Mouse (Mus musculus) midbrain, embryonic 11.5 days (tissue): ENCODE measurements around the gene Tesc. TPM values are rescaled to one million over a fixed set of nuclear protein-coding genes. Genes with fewer than 3 reads are reported as not detected.
A peak's percentile ranks its signal among the peaks of the same experiment; 100 is the strongest.

Experiments used
- ATAC-seq: fragments of 200-750 bp; cut with Nextera tagmentation; 2 replicates; pipeline ENCODE4 v1.8.0; 2017; ENCODE audit warnings: moderate TSS enrichment, moderate library complexity; ENCODE audit not compliant: low FRiP score
- DNase-seq: peaks from one replicate; pipeline ENCODE4 v3.0.0; 2015; ENCODE audit warnings: low spot score; ENCODE audit errors: missing footprints
- H3K27ac ChIP-seq: fragments of 300-500 bp; sonication (generic); 2 replicates; pipeline ENCODE4 v1.5.1; 2014; ENCODE audit warnings: low read depth, low read length
- H3K27me3 ChIP-seq: fragments of 300-500 bp; sonication (generic); 2 replicates; pipeline ENCODE4 v1.6.1; 2014; ENCODE audit warnings: mild to moderate bottlenecking, low read length, moderate library complexity, mixed read lengths; ENCODE audit not compliant: control insufficient read depth, insufficient read depth
- H3K36me3 ChIP-seq: fragments of 300-500 bp; sonication (generic); 2 replicates; pipeline ENCODE4 v1.6.1; 2014; ENCODE audit warnings: mild to moderate bottlenecking, low read length, moderate library complexity, mixed read lengths; ENCODE audit not compliant: control insufficient read depth, insufficient read depth
- H3K4me1 ChIP-seq: fragments of 300-500 bp; sonication (generic); 2 replicates; pipeline ENCODE4 v1.6.1; 2014; ENCODE audit warnings: low read length; ENCODE audit not compliant: control insufficient read depth, insufficient read depth
- H3K4me2 ChIP-seq: fragments of 300-500 bp; sonication (generic); 2 replicates; pipeline ENCODE4 v1.6.1; 2014; ENCODE audit warnings: mild to moderate bottlenecking, moderate library complexity
- H3K4me3 ChIP-seq: fragments of 300-500 bp; sonication (generic); 2 replicates; pipeline ENCODE4 v1.5.1; 2014; ENCODE audit warnings: low read depth, low read length
- H3K9ac ChIP-seq: fragments of 300-500 bp; sonication (generic); 2 replicates; pipeline ENCODE4 v1.6.1; 2014; ENCODE audit warnings: low read length
- H3K9me3 ChIP-seq: fragments of 300-500 bp; sonication (generic); 2 replicates; pipeline ENCODE4 v1.6.1; 2016; ENCODE audit warnings: low read length; ENCODE audit not compliant: control insufficient read depth
- WGBS: fragments of 180-500 bp; shearing (Covaris S2); extraction: QIAGEN DNeasy Blood & Tissue Kit; methylation state at CpG from one replicate; pipeline ENCODE4 v1.1.7; 2014; 5-methylcytosine and 5-hydroxymethylcytosine counted together
- polyA plus RNA-seq: library from polyadenylated mRNA; unstranded; fragments of >200 nt; fragmentation: Nextera tagmentation; extraction: Ambion mirVana; gene quantifications from 2 replicates; pipeline ENCODE4 v1.2.1, GENCODE M21; 2014

Tesc gene
- polyA plus RNA-seq, 1 experiment from 2014 or later: 1.2 TPM

DNA sequence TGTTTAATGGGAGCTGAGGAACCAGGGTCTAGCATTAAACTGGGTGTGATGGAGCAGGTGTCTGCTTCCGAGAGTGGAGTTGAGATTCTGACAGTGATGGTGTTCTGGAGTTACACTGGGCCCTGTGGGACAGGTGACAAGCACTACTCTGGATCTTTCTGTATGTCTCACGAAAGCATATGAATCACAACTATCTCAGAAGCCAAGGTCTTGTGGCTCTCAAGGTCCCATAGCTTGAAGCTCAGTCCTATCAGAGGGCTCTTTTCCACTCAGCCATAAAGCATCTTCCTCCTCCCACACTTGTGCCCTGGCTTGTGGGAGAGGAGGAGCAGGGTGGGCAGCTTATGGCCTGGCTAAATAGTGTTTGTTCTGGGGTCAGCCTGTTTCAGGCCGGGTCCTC is 36.6 kb upstream of the Tesc start:
- Histone ChIP-seq H3K4me2 (no peak overlapping the region), H3K27me3 (no peaks in the 10 kb centered on the region), H3K9me3 (no peaks in the 10 kb centered on the region), H3K4me1 (no peaks in the 10 kb centered on the region), H3K36me3 (peaks cover 56% of the 10 kb centered on the region), H3K9ac (no peak overlapping the region), H3K27ac (no peak overlapping the region), H3K4me3 (no peak overlapping the region)
- WGBS: 84% methylated on average over 3 of the region's 3 CpGs
- DNase-seq: no peak
- ATAC-seq: no peak

DNA sequence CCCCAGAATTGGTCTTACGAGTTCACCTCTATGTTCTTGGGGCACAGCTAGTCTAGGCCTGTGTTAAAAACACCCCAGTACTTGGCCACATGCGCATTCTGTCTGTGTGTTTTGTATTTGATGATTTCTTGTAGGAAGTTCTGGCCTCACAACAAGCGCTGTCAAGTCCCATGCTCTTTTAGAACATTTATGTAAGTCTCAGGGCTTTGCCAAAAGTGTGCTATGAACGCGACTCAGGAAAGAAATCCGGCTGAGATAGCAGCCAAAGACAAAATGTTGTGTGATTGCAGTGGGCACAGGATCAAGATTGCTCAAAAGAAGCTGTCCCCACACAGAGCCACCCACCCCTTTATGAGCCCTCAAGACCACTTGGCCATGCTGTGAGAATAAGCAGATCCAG is 34.0 kb upstream of the Tesc start:
- DNase-seq (no peak), ATAC-seq (no peak)
- H3K27me3 ChIP-seq: no peaks in the 10 kb centered on the region
- no peak overlapping the region for H3K9ac ChIP-seq
- 95% methylated on average over 6 of the region's 6 CpGs for WGBS
- H3K27ac ChIP-seq: no peak overlapping the region
- H3K4me2 ChIP-seq: no peak overlapping the region
- H3K9me3 ChIP-seq: no peaks in the 10 kb centered on the region
- no peaks in the 10 kb centered on the region for H3K4me1 ChIP-seq
- H3K4me3 ChIP-seq: no peak overlapping the region
- peaks cover 66% of the 10 kb centered on the region for H3K36me3 ChIP-seq

- H3K4me3 ChIP-seq: no peak overlapping the region
- DNase-seq (no peak), ATAC-seq (no peak)
- H3K36me3 ChIP-seq: peaks cover 62% of the 10 kb centered on the region
- 96% methylated on average over 8 of the region's 8 CpGs for WGBS
- H3K9ac ChIP-seq: no peak overlapping the region
- H3K4me2 ChIP-seq: no peak overlapping the region
- no peaks in the 10 kb centered on the region for H3K27me3 ChIP-seq
- no peaks in the 10 kb centered on the region for H3K4me1 ChIP-seq
- H3K9me3 ChIP-seq: no peaks in the 10 kb centered on the region
- no peak overlapping the region for H3K27ac ChIP-seq
These were observed 32.1 kb upstream of the Tesc start for GRCm38 (mm10) chr5:117995372-117995901.

GRCm38 (mm10) chr5:117995911-117996310 is 31.6 kb upstream of the Tesc start:
- Histone ChIP-seq H3K4me1 (no peaks in the 10 kb centered on the region), H3K4me2 (no peak overlapping the region), H3K36me3 (peaks cover 61% of the 10 kb centered on the region), H3K27ac (no peak overlapping the region), H3K4me3 (no peak overlapping the region), H3K9ac (no peak overlapping the region), H3K27me3 (no peaks in the 10 kb centered on the region), H3K9me3 (no peaks in the 10 kb centered on the region)
- ATAC-seq (no peak), DNase-seq (no peak)
- 86% methylated on average over 6 of the region's 6 CpGs for WGBS

DNA sequence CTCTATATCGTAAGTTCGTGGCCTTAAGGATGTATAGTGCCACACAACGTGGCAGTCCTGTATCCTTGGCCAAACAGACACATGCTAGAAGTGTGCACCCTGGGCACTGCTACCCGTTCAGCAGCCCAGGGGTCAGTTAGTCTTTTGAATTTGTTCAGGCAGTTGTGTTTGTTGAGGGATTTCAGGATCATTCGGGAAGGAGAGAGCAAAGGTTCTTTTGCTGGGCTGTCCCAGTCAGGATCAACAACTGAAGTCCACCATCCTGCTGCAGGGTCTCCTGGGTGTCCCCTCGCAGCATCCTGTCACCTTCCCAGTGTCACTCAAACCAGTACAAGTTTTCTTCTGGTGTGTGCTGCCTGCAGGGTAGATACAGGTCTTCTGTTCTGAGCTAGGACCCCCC is 31.0 kb upstream of the Tesc start:
- no peak for ATAC-seq

GRCm38 (mm10) chr5:117997434-117997970 is 30.0 kb upstream of the Tesc start:
- Histone ChIP-seq H3K36me3 (peaks cover 56% of the 10 kb centered on the region), H3K9me3 (no peaks in the 10 kb centered on the region), H3K4me3 (no peak overlapping the region), H3K4me1 (no peaks in the 10 kb centered on the region), H3K27me3 (no peaks in the 10 kb centered on the region), H3K9ac (no peak overlapping the region), H3K27ac (no peak overlapping the region), H3K4me2 (no peak overlapping the region)
- no peak for DNase-seq
- ATAC-seq: no peak
- 46% methylated on average over 10 of the region's 10 CpGs for WGBS

More for the DNA sequence above, 31.0 kb upstream of the Tesc start:
- 83% methylated on average over 6 of the region's 6 CpGs for WGBS
- Histone ChIP-seq H3K4me3 (no peak overlapping the region), H3K9me3 (no peaks in the 10 kb centered on the region), H3K4me2 (no peak overlapping the region), H3K27ac (no peak overlapping the region), H3K27me3 (no peaks in the 10 kb centered on the region), H3K9ac (no peak overlapping the region), H3K36me3 (peaks cover 60% of the 10 kb centered on the region), H3K4me1 (no peaks in the 10 kb centered on the region)
- DNase-seq: no peak

- DNase-seq: no peak
- no peak overlapping the region for H3K4me3 ChIP-seq
These were observed 28.5 kb upstream of the Tesc start for GRCm38 (mm10) chr5:117999061-117999460.

GRCm38 (mm10) chr5:117999584-117999983 is 28.0 kb upstream of the Tesc start:
- H3K36me3 ChIP-seq: peaks cover 56% of the 10 kb centered on the region

More at GRCm38 (mm10) chr5:117999061-117999460, 28.5 kb upstream of the Tesc start:
- H3K4me2 ChIP-seq: no peak overlapping the region
- H3K9me3 ChIP-seq: no peaks in the 10 kb centered on the region
- peaks cover 60% of the 10 kb centered on the region for H3K36me3 ChIP-seq
- 82% methylated on average over 7 of the region's 7 CpGs for WGBS
- no peaks in the 10 kb centered on the region for H3K4me1 ChIP-seq
- no peak for ATAC-seq
- H3K27me3 ChIP-seq: no peaks in the 10 kb centered on the region
- H3K9ac ChIP-seq: no peak overlapping the region
- H3K27ac ChIP-seq: no peak overlapping the region

GRCm38 (mm10) chr5:118002059-118002458 is 25.5 kb upstream of the Tesc start:
- ATAC-seq (peak; percentile 60), DNase-seq (peak; percentile 99)
- Histone ChIP-seq H3K9ac (no peak overlapping the region), H3K27ac (no peak overlapping the region), H3K27me3 (no peaks in the 10 kb centered on the region), H3K9me3 (no peaks in the 10 kb centered on the region), H3K36me3 (peaks cover 55% of the 10 kb centered on the region), H3K4me1 (no peaks in the 10 kb centered on the region), H3K4me3 (no peak overlapping the region), H3K4me2 (no peak overlapping the region)
- 34% methylated on average over 9 of the region's 9 CpGs for WGBS

More at GRCm38 (mm10) chr5:117999584-117999983, 28.0 kb upstream of the Tesc start:
- Histone ChIP-seq H3K9ac (no peak overlapping the region), H3K4me2 (no peak overlapping the region), H3K4me3 (no peak overlapping the region), H3K27ac (no peak overlapping the region), H3K9me3 (no peaks in the 10 kb centered on the region), H3K4me1 (no peaks in the 10 kb centered on the region), H3K27me3 (no peaks in the 10 kb centered on the region)
- 89% methylated on average over 11 of the region's 11 CpGs for WGBS
- DNase-seq (no peak), ATAC-seq (no peak)
